Mouse (Mus musculus): ENCODE data around the gene Rbfox2.
A peak's percentile ranks its signal among the peaks of the same experiment; 100 is the strongest.
"Not testable (repeated sequence)": the region's sequence is repeated elsewhere in the genome, so short reads cannot be mapped to it uniquely, and the experiment has no call there.

Gene Rbfox2

DNA sequence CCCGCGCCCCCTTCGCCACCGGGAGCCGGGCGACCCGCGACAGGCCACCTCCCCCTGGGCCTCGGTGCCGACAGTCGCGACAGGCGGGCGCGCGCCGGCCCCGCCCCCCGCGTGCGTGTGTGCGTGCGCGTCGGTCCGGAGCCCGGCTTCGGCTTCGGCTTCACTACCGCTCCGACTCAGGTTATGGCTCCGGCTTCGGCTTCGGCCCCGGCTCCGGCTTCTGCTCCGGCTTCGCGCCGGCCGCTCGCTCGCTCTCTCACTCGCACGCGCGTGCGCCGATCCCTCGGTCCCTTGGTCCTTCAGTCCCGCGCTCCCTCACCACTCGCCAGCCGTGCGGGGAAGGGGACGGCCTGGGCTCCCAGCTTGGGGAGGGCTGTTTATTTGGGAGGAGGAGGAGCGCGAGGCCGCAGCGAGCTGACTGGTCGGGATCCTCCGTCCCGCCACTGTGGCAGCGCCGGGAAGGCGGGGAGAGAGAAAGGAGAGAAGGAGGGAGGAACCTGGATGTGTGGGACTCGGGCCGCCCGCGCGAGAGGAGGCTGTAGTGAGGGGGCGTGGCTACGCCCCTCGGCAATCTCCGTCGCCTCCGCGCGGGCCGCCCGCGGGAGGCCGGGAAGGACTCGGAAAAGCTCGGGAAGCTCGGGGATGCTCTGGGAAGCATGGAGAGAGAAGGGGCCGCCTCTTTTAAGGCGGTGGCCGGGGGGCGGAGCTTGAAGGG, at the start of gene Rbfox2:
Gene Rbfox2 (minus strand): TSS at position 458 of the 715 bp plus-strand sequence.
- peak; percentile 95 to 96 for DNase-seq (ENCODE audit: low spot score in 2 of 2)

DNA sequence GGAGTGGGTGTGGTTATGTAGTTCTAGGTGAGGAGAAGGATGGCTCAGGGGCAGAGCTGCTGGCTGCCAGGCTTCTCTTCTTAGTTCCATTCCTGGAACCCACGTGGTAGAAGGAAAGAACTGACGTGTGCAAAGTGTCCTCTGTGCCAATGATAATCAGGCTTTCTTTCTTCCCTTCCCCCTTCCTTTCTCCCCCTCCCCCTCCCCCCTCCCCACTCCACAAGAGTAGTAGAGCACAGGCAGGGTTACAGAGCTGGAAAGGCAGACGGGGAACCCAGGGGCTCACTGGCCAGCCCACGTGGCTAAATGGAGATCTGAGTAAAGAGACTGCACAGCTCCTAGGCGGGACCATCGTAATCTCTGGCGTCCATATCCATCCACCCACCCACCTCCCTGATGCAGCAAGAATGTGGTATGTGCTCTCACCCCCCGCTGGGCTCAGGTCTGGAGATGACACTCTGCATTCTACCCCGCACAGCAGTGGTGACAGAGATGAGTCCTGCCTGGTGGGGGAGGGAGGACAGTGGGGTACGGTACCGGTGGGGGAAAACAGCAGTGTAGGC, 49.5 kb upstream of the Rbfox2 start:
- DNase-seq (ENCODE audit: low spot score in 2 of 2) = no peak

DNA sequence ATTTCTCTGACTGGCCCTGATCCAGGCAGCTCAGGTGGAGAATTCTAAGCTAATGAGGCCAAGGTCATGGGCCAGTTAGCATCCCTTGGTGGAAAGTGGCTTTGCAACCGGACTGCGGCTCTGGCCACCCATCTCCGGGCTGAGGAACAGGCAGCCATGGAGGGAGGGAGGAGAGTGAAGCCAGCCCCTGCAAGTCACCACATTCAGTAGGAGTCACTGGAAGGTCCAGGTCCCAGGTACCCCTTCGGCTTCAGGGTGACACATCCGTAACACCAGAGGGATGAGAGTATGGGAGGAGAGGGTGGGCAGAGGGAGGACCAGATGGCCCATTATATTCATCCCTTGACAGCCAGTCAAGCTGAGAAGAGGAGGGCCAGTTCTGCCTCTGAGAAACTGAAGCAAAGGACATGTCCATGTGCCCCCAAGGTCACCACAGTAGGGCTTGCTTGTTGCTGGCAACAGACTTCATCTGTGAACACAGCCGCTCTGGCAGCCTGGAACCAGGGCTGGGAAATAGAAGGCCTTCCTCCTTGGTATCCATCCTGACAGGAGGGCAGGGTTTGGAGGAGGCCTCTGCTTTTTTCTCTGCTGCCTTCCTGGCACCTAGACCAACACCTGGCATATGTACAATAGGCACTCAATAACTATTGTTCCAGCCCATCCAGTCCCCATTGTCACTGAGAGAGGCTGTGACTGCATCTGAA, 48.2 kb upstream of the Rbfox2 start:
- no peak for DNase-seq (ENCODE audit: low spot score in 2 of 2)

DNA sequence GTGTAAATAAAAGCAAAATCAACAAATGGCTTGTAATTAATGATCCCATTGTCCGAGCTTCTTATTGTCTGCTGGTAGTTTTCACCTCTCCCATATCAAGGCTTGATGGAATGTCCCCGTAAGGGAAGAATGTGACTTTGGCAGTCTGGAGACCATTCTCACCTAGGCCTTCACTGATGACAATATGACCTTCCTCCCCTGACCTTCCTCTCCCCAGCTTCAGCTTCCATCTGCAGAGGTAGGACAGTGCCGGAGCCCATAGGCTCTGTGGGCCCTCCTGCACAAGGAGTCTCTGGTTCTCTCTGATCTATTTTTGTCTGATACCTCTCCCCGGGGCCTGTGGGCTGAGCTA, 47.7 kb upstream of the Rbfox2 start:
- no peak for DNase-seq (ENCODE audit: low spot score in 2 of 2)

DNA sequence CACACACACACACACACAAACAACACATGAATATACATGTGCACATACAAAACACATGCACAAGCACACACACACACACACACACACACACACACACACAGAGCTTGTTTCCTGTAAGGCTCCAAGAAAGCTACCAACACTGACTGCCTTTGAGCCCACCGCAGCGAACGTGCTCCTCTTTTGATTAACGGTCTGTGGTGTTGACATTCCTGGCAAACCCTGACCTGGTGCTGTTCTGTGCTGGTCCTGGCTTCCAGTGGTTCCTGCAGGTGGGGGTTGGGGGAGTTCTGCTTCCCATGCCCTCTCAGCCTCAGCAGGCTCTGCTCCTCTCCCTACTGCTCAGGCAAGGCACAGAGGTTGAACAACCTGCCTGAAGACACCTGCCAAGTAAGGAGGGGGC, 47.0 kb upstream of the Rbfox2 start:
- DNase-seq (ENCODE audit: low spot score in 2 of 2) = no peak

DNA sequence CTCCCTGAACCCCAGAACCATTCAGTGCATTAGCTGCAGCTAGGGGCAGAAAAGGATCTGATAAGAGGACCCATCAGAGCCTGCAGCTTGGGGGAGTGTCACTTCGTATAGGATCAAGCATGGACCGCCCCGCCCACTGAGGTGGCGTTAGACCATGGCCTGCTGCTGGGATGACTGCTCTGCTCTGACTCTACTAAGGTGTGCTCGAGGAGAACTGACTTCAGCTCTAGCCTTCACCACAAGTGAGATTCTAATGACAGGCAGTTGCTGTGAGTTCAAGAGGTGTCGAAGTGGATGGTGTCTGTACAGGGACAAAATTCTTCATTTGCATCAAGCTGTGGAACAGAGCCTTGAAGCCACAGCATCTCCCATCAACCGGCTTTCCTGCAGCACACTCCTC, 46.1 kb upstream of the Rbfox2 start:
- no peak for DNase-seq (ENCODE audit: low spot score in 2 of 2)

DNA sequence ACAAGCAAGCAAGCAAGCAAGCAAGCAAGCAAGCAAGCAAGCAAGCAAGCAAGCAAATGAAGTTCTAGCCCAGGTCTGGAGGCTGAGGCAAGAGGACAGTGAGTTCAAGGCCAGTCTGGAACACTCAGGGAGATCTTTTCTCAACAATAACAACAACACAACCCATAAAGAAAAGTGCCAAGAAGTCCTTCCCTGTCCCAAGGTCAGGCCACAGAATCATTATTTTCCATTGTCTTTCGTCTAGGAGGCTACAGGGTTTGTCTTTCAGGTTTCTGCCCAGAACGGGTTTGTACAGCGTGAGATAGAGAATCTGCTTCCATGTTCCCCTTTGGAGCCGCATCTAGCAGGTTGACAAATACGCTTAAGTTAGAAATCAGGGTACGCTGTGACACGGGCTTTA, 43.3 kb upstream of the Rbfox2 start:
- DNase-seq (ENCODE audit: low spot score in 2 of 2) = no peak

DNA sequence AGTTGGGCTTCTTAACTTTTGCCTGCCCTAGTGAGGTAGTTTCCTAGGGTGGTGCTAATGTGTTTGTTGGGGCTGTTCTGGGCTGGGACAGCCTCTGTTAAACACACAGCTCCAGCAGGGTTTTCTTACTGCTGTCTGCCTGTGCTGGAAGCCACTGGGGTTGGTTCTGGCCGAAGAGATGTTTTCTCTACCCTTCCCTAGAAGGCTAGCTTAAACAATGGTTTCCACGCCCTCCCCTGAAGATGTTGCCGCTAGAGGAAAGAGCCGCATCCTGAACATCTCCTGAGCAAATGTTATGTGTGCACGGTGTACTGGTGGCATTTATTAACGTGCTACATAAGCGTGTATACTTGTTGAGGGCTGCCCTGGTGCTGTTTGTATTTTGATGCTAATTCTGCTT, 41.3 kb upstream of the Rbfox2 start:
- DNase-seq (ENCODE audit: low spot score in 2 of 2) = no peak

DNA sequence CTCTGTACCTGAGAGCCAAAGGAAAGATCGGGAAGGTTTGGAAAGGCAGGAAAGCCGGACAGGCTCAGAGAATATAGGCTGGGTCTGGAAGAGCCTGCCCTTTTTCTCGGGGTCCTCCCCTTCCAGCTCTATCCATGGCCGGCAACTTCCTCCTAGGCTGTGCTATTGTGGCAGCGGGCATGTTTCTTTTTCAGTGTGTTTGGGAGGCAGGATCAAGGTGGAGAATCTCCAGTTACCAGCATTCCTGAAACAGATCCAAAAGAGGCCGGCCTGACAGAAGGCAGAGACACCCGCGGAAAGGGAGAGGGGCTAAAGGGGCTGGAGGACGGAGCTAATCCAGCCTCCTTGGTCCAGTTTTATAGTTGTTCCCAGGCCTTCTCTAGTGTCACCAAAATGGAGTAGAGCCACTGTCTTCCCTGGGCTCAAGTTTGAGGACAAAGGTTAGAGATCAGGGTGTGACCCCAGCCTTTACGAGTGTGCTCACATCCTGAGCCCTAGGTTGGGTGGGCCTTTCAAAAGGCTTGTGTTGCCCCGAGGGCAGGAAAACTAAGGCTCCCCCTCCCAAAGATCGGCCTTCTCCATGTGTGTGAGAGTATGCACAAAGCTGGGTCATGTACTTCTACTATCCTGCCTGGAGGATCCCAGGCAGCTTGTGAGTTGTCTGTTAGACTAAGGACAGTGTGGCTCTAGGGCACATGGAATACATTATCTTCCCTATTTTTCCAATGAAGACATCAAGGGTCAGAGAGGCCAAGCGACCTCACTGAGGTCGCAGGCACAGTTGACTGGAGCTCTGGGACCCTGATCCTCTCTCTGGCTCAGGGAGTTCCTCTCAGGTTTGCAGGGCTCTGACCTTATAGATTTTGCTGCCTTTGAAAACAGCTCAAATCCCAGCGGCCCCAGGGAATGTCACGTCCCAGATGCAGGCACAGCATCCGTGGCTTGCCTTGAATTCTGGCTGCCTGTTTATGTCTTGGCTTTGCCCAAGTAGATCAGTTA, 37.6 kb upstream of the Rbfox2 start:
- DNase-seq (ENCODE audit: low spot score in 2 of 2) = no peak

DNA sequence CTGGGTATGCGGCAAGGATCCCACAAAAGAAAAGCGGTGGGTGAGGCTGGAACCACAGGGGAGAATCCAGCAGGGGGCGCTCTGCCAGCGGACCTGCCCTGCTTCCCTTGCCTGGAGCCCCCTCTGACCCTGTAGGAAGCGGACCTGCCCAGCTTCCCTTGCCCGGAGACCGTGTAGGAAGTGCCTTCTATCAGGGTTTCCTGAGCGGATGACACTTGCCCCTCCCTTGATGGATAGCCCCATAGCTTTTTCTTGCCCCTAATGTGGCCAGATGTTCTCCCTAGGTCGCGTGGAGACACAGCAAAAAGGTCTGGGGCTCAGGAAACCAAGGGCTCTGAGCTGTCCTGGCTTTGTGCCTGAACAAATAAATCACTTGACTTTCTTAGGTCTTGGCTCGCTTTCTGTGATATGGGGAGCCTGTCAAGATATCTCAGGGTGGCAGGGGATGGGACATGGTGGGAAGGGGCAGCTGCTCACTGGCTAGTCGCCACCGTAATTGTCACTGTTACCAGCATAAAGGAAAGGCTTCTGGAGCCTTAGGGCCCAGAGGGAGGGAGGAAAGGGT, 36.8 kb upstream of the Rbfox2 start:
- peak; percentile 63 to 77 for DNase-seq (ENCODE audit: low spot score in 2 of 2)

DNA sequence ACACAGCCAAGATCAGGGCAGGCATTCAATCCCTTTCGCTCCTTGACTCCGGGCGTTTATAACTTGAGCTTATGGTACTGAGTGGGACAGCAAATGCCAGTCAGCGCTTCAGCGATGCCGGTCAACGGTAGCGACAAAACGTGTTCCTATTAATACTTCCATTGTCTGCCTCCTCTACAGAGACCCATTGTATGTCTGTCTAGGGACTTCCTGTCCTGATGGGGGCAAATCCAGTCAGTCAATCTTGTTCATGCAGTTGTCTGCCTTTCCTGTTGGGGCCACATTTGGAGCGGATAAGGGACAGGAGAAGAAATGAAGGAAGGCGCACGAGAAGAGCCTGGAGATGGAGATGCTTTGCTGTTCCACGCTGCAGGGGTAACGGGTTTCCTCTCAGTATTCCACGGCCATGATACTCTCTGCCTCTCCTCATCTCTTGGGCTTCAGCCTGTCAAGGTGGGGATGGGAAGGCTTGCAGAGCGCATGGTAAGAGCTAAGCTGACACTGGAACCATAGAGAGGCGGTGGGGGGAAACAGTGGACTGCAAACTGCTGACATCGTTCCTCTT, 36.2 kb upstream of the Rbfox2 start:
- no peak for DNase-seq (ENCODE audit: low spot score in 2 of 2)

DNA sequence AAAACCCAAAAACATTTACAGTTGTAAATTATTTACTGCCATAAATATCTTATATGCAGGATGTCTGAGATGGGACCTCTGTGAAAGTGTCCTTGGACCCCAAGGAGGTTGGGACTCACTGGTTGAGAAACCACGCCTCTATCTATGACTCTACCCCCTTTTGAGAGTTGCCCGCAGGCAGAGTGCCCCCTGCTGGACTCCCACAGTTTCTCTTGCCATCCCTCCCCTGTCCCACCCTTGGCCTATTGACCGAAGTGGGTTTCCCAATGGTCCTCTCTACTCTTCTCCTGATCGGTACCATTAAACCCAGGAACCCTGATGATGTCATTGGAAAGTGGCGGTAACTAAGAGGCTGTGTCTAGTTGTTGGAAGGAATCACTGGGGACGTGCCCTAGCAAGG, 35.2 kb upstream of the Rbfox2 start:
- no peak for DNase-seq (ENCODE audit: low spot score in 2 of 2)

DNA sequence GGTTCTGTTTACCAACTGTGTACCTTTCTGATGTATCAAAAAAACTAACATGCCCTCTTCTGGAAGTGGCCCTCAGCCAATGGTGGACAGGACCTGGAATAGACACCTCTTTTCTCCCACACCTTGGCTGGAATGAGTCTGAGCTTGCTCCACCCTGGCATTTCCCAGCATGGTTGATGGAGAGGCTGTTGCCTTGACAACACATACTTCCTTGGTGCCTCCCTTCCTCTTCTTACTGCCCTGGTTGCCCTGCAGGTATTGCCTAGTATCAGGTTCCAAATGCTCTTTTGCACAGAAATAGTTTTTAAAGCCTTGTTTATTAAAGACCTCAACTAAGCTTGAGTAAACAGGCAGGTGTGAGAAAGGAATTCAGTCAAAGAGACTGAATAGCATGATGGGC, 33.8 kb upstream of the Rbfox2 start:
- no peak for DNase-seq (ENCODE audit: low spot score in 2 of 2)

DNA sequence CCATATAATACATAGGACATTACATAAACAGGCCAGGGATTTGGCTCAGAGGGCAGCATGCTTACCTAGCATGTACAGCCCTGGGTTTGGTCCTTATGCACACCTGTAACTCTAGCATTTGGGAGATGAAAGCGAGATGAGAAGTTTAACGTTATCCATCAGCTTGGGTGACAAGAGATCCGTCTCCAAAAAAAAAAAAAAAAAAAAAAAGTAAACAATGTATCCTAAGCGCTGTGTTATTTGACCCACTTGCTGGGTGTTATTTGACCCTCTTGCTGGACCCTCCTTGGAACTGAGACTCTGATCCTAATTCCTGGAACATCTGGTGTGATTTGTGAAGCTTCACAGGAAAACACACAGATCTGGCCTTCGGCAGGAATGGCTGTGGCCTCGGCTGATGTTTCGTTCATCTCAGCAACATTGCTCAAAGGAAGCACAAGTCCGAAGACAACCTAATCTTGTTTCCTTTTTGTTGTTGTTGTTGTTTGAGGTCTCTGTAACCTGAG, 32.2 kb upstream of the Rbfox2 start:
- DNase-seq (ENCODE audit: low spot score in 2 of 2) = no peak

DNA sequence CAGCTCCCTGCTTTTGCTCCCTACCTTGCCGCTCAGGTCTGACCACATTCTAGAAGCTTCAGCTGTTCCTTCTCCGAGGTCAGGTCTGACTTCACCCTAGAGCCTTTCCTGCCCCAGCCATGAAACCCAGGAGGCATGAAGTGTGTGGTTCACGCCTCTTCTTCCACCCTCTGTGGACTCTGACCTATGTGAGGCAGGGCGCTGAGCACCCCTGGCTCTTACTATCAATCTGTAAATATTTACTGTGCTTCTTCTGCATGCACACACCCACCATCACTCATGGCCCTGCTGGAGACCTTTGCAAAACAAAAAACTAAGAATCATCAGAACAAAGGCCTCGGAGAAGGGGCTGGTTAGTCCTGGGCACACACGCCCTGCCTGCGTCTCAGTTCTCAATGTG, 31.6 kb upstream of the Rbfox2 start:
- DNase-seq (ENCODE audit: low spot score in 2 of 2) = no peak

DNA sequence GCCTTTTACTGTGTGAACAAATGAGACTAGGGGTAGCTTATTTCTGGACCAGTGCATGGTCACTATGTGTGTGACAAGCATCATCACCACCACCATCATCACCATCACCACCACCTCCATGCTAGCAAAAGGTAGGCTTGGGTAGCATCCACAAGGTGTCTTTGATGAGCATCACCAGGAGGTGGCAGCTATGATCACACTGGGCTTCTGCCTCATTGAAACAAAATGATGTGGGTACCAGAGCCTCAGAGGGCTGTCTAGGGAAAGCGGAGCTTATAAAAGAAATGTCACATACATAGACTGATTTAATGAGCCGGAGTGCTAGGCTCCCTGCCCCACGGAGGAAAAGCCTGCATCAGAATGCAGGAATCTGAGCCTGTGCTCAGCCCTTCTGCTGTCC, 31.1 kb upstream of the Rbfox2 start:
- no peak for DNase-seq (ENCODE audit: low spot score in 2 of 2)

DNA sequence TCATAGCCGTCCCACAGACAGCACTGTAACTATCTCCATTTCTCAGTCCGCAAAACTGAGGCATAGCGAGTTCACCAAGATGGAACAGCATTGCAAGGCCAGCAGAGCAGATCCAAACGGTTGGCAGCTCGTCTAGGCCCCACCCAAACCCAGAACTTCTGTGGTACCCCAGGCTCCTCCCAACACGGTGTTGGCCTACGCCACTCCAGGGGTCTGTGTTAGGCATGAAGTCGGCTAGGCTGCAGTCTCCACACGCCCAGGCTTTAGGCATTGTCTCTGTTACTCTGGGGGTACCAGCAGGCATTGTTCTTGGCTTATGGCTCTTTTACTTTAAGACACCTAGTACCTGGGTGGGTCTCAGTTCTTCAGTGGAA, 30.2 kb upstream of the Rbfox2 start:
- no peak for DNase-seq (ENCODE audit: low spot score in 2 of 2)

DNA sequence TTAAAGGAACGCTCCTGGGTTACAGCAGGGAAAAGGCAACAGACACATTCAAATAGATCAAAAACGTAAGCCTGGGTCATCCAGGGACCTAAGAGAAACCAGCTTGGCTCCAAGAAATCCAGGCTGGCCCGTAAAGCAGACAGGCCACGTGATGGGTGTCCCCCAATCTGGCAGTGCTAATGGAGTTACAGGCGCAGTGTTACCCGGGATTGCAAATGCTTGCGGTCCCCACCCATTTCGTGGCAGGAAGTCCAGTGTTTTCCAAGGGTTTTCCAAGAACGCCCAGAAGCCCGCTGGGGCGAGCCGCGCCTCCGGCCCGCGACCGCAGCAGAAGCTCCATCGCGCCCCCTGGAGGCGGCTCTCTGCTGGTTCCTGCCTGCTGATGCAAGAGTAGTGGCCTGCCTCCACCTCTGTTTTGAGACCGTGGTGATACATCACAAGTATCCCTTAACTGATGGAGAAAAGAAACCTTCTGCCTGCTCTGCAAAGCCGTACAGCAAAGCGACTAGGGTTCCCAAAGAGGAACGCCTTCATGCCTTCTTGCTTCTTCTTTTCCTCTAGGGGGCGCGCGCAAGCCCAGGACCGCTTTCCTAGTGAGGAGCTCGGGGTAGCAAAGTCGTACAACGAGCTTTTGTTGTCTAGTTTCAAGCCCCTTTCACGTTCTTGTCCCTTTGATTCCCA, 29.6 kb upstream of the Rbfox2 start:
- peak; percentile 93 for DNase-seq (ENCODE audit: low spot score in 2 of 2)

DNA sequence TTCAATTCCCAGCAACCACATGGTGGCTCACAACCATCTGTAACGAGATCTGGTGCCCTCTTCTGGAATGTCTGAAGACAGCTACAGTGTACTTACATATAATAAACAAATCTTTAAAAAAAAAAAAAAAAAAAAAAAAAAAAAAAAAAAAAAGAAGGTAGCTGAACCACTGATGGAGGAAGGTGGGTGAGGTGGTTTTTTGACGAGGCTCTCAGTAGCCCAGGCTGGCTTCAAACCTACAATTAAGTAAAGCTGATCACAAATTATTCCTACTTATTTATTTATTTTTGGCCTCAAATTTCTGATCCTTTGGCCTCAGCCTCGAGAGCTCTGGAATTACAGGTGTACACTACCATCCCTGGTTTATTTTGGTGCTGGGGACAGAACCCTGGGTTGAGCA, 28.4 kb upstream of the Rbfox2 start:
- not testable (repeated sequence) for DNase-seq (ENCODE audit: low spot score in 2 of 2)

DNA sequence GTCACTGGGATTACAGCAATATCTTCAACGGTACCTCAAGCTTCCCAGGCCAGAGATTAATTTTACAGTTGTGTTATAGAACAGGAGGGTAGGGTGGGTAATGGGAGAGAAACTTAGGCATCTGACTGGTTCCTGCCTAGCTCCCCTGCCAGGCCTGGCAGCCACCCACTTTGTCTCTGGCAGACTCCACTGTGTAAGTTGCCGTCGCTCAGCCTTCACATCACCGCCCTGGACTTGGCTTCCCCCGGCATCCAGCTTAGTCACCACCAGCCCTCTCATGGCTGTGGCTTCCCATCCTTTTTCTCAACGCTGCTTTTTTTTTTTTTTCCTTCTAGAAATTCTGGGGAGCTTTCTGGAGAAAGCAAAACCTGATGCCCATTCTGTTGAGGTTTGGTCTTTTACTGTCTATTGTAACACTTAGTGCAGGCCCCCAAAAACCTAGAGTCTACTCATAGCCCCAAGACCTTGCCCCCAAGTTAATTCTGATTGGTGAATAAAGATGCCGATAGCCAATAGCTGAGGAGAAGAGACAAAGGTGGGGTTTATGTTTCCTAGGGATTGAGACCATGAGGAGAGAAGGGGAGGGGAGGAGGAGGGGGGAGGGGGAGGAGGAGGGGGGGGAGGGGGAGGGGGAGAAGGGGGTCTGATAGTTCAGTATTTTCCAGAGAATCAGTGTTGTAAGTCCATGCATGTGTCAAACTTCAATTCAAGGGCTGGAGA, 25.6 kb upstream of the Rbfox2 start:
- no peak for DNase-seq (ENCODE audit: low spot score in 2 of 2)
